Mouse (Mus musculus): ENCODE measurements around the gene Enox1. TPM values are rescaled to one million over a fixed set of nuclear protein-coding genes. Genes with fewer than 3 reads are reported as not detected.

Enox1 gene
- polyA plus RNA-seq, 1 experiment = 1.1 TPM

- Histone ChIP-seq H3K36me3 (ENCODE audit: control insufficient read depth, insufficient read depth, low read length) (no peaks in the 10 kb centered on the region), H3K4me1 (ENCODE audit: control insufficient read depth, insufficient read depth, low read length) (no peaks in the 10 kb centered on the region), H3K27me3 (replicated peaks; ENCODE audit: control insufficient read depth, insufficient read depth, low read length) (no peaks in the 10 kb centered on the region), H3K27ac (ENCODE audit: insufficient read depth, low read depth, low read length) (no peak overlapping the region), H3K4me3 (ENCODE audit: insufficient read depth, low read depth, low read length) (no peak overlapping the region)
- DNase-seq = no peak
- TF ChIP-seq CTCF (conservative IDR thresholded peaks at IDR 0.05; ENCODE audit: insufficient read depth, insufficient read length, low read depth, low read length) (no peak), POLR2A (IDR thresholded peaks at IDR 0.05; ENCODE audit: low read depth, low read length) (no peak)
- WGBS = 85% methylated on average over 8 of the region's 8 CpGs
Measured at GRCm38 (mm10) chr14:77662994-77663393, 506.4 kb downstream of the Enox1 start.

- 80% methylated on average over 3 of the region's 3 CpGs for WGBS
- Histone ChIP-seq H3K36me3 (ENCODE audit: control insufficient read depth, insufficient read depth, low read length) (no peaks in the 10 kb centered on the region), H3K27me3 (replicated peaks; ENCODE audit: control insufficient read depth, insufficient read depth, low read length) (no peaks in the 10 kb centered on the region), H3K4me1 (ENCODE audit: control insufficient read depth, insufficient read depth, low read length) (no peaks in the 10 kb centered on the region), H3K27ac (ENCODE audit: insufficient read depth, low read depth, low read length) (no peak overlapping the region), H3K4me3 (ENCODE audit: insufficient read depth, low read depth, low read length) (no peak overlapping the region)
- DNase-seq = no peak
- no peak for TF ChIP-seq POLR2A (IDR thresholded peaks at IDR 0.05; ENCODE audit: low read depth, low read length)
- TF ChIP-seq CTCF (conservative IDR thresholded peaks at IDR 0.05; ENCODE audit: insufficient read depth, insufficient read length, low read depth, low read length) = no peak
Measured at GRCm38 (mm10) chr14:77668096-77668495, 511.5 kb downstream of the Enox1 start.

- WGBS = 92% methylated on average over 7 of the region's 7 CpGs
- no peak overlapping the region for H3K27ac ChIP-seq (ENCODE audit: insufficient read depth, low read depth, low read length)
- H3K36me3 ChIP-seq (ENCODE audit: control insufficient read depth, insufficient read depth, low read length) = no peaks in the 10 kb centered on the region
- no peak for DNase-seq
- no peak for TF ChIP-seq CTCF (conservative IDR thresholded peaks at IDR 0.05; ENCODE audit: insufficient read depth, insufficient read length, low read depth, low read length)
- no peak for TF ChIP-seq POLR2A (IDR thresholded peaks at IDR 0.05; ENCODE audit: low read depth, low read length)
- no peaks in the 10 kb centered on the region for H3K4me1 ChIP-seq (ENCODE audit: control insufficient read depth, insufficient read depth, low read length)
- H3K27me3 ChIP-seq (replicated peaks; ENCODE audit: control insufficient read depth, insufficient read depth, low read length) = no peaks in the 10 kb centered on the region
- no peak overlapping the region for H3K4me3 ChIP-seq (ENCODE audit: insufficient read depth, low read depth, low read length)
Measured at GRCm38 (mm10) chr14:77669494-77669893, 512.9 kb downstream of the Enox1 start.

GRCm38 (mm10) chr14:77670945-77671344 lies 514.4 kb downstream of the Enox1 start:
- Histone ChIP-seq H3K36me3 (ENCODE audit: control insufficient read depth, insufficient read depth, low read length) (no peaks in the 10 kb centered on the region), H3K4me3 (ENCODE audit: insufficient read depth, low read depth, low read length) (no peak overlapping the region), H3K4me1 (ENCODE audit: control insufficient read depth, insufficient read depth, low read length) (no peaks in the 10 kb centered on the region), H3K27ac (ENCODE audit: insufficient read depth, low read depth, low read length) (no peak overlapping the region), H3K27me3 (replicated peaks; ENCODE audit: control insufficient read depth, insufficient read depth, low read length) (no peaks in the 10 kb centered on the region)
- 88% methylated on average over 5 of the region's 5 CpGs for WGBS
- TF ChIP-seq POLR2A (IDR thresholded peaks at IDR 0.05; ENCODE audit: low read depth, low read length) (no peak), CTCF (conservative IDR thresholded peaks at IDR 0.05; ENCODE audit: insufficient read depth, insufficient read length, low read depth, low read length) (no peak)
- DNase-seq = no peak

GRCm38 (mm10) chr14:77671961-77672360 lies 515.4 kb downstream of the Enox1 start:
- Histone ChIP-seq H3K36me3 (ENCODE audit: control insufficient read depth, insufficient read depth, low read length) (no peaks in the 10 kb centered on the region), H3K4me1 (ENCODE audit: control insufficient read depth, insufficient read depth, low read length) (no peaks in the 10 kb centered on the region), H3K4me3 (ENCODE audit: insufficient read depth, low read depth, low read length) (no peak overlapping the region), H3K27ac (ENCODE audit: insufficient read depth, low read depth, low read length) (no peak overlapping the region), H3K27me3 (replicated peaks; ENCODE audit: control insufficient read depth, insufficient read depth, low read length) (no peaks in the 10 kb centered on the region)
- 92% methylated on average over 11 of the region's 11 CpGs for WGBS
- TF ChIP-seq POLR2A (IDR thresholded peaks at IDR 0.05; ENCODE audit: low read depth, low read length) (no peak), CTCF (conservative IDR thresholded peaks at IDR 0.05; ENCODE audit: insufficient read depth, insufficient read length, low read depth, low read length) (no peak)
- DNase-seq = no peak

GRCm38 (mm10) chr14:77673138-77673537 lies 516.6 kb downstream of the Enox1 start:
- 35% methylated on average over 8 of the region's 8 CpGs for WGBS

GRCm38 (mm10) chr14:77677951-77678350 lies 521.4 kb downstream of the Enox1 start:
- Histone ChIP-seq H3K4me1 (ENCODE audit: control insufficient read depth, insufficient read depth, low read length) (no peaks in the 10 kb centered on the region), H3K27ac (ENCODE audit: insufficient read depth, low read depth, low read length) (no peak overlapping the region), H3K27me3 (replicated peaks; ENCODE audit: control insufficient read depth, insufficient read depth, low read length) (no peaks in the 10 kb centered on the region), H3K36me3 (ENCODE audit: control insufficient read depth, insufficient read depth, low read length) (no peaks in the 10 kb centered on the region), H3K4me3 (ENCODE audit: insufficient read depth, low read depth, low read length) (no peak overlapping the region)
- DNase-seq = no peak
- WGBS = 66% methylated on average over 7 of the region's 7 CpGs
- no peak for TF ChIP-seq POLR2A (IDR thresholded peaks at IDR 0.05; ENCODE audit: low read depth, low read length)
- TF ChIP-seq CTCF (conservative IDR thresholded peaks at IDR 0.05; ENCODE audit: insufficient read depth, insufficient read length, low read depth, low read length) = no peak

More at GRCm38 (mm10) chr14:77673138-77673537, 516.6 kb downstream of the Enox1 start:
- Histone ChIP-seq H3K36me3 (ENCODE audit: control insufficient read depth, insufficient read depth, low read length) (no peaks in the 10 kb centered on the region), H3K27ac (ENCODE audit: insufficient read depth, low read depth, low read length) (no peak overlapping the region), H3K4me1 (ENCODE audit: control insufficient read depth, insufficient read depth, low read length) (no peaks in the 10 kb centered on the region), H3K27me3 (replicated peaks; ENCODE audit: control insufficient read depth, insufficient read depth, low read length) (no peaks in the 10 kb centered on the region), H3K4me3 (ENCODE audit: insufficient read depth, low read depth, low read length) (no peak overlapping the region)
- no peak for TF ChIP-seq POLR2A (IDR thresholded peaks at IDR 0.05; ENCODE audit: low read depth, low read length)
- no peak for DNase-seq

- 68% methylated on average over 9 of the region's 9 CpGs for WGBS
- no peak overlapping the region for H3K4me3 ChIP-seq (ENCODE audit: insufficient read depth, low read depth, low read length)
Measured at GRCm38 (mm10) chr14:77679877-77680276, 523.3 kb downstream of the Enox1 start.

More at GRCm38 (mm10) chr14:77679877-77680276, 523.3 kb downstream of the Enox1 start:
- no peaks in the 10 kb centered on the region for H3K27me3 ChIP-seq (replicated peaks; ENCODE audit: control insufficient read depth, insufficient read depth, low read length)
- peak; percentile 4 for DNase-seq
- TF ChIP-seq POLR2A (IDR thresholded peaks at IDR 0.05; ENCODE audit: low read depth, low read length) = no peak
- TF ChIP-seq CTCF (conservative IDR thresholded peaks at IDR 0.05; ENCODE audit: insufficient read depth, insufficient read length, low read depth, low read length) = no peak
- H3K36me3 ChIP-seq (ENCODE audit: control insufficient read depth, insufficient read depth, low read length) = no peaks in the 10 kb centered on the region
- H3K27ac ChIP-seq (ENCODE audit: insufficient read depth, low read depth, low read length) = no peak overlapping the region
- H3K4me1 ChIP-seq (ENCODE audit: control insufficient read depth, insufficient read depth, low read length) = no peaks in the 10 kb centered on the region

Data from kidney, adult 2 months (tissue).